Mouse (Mus musculus) myocyte (in vitro differentiated cells): ENCODE data around the gene Gpr180. TPM values are rescaled to one million over a fixed set of nuclear protein-coding genes. Genes with fewer than 3 reads are reported as not detected.

ENCODE experiments used
- H3K27me3 ChIP-seq: one replicate; pipeline ENCODE4 v1.6.1; 2011; ENCODE audit not compliant: control insufficient read depth, insufficient read depth, insufficient read length
- H3K36me3 ChIP-seq: one replicate; pipeline ENCODE4 v1.6.1; 2011; ENCODE audit not compliant: control insufficient read depth, insufficient read depth
- H3K4me2 ChIP-seq: one replicate; pipeline ENCODE4 v1.6.1; 2011; ENCODE audit warnings: low read depth, control low read depth
- H3K4me3 ChIP-seq: one replicate; pipeline ENCODE4 v1.5.1; 2011; ENCODE audit warnings: mild to moderate bottlenecking, control low read depth, moderate library complexity
- H3K79me2 ChIP-seq: one replicate; pipeline ENCODE4 v1.6.1; 2011; ENCODE audit not compliant: control insufficient read depth, insufficient read depth
- H3ac ChIP-seq: one replicate; pipeline ENCODE4 v1.6.1; 2011; ENCODE audit not compliant: control insufficient read depth, insufficient read length
- CEBPB ChIP-seq: IDR thresholded peaks from 2 replicates; pipeline ENCODE4 v1.6.1; 2011; ENCODE audit warnings: mild to moderate bottlenecking, moderate library complexity; ENCODE audit not compliant: poor library complexity, insufficient read depth, severe bottlenecking
- E2F4 ChIP-seq: IDR thresholded peaks from one replicate; pipeline ENCODE4 v1.6.1; 2011; ENCODE audit warnings: mild to moderate bottlenecking, control low read depth, moderate library complexity; ENCODE audit not compliant: insufficient read depth
- MAX ChIP-seq: IDR thresholded peaks from one replicate; pipeline ENCODE4 v1.6.1; 2011; ENCODE audit warnings: low read depth, mild to moderate bottlenecking, control low read depth
- MYOD1 ChIP-seq, 3 experiments: IDR thresholded peaks; one replicate each; pipeline ENCODE4 v1.6.1; 2011; ENCODE audit warnings: control low read depth in 2 of 3, low read depth in 2 of 3, mild to moderate bottlenecking in 2 of 3, moderate library complexity in 1 of 3; ENCODE audit not compliant: insufficient read length in 2 of 3, control insufficient read depth in 1 of 3
- MYOG ChIP-seq, 3 experiments: IDR thresholded peaks; one replicate each; pipeline ENCODE4 v1.6.1; 2011; ENCODE audit warnings: control low read depth in 2 of 3, low read depth in 2 of 3, mild to moderate bottlenecking in 2 of 3; ENCODE audit not compliant: insufficient read length in 2 of 3, control insufficient read depth in 1 of 3, insufficient read depth in 1 of 3
- POLR2A ChIP-seq: IDR thresholded peaks from one replicate; pipeline ENCODE4 v1.6.1; 2011; ENCODE audit warnings: low read depth, mild to moderate bottlenecking, control low read depth, moderate library complexity; ENCODE audit not compliant: insufficient read length
- POLR2AphosphoS2 ChIP-seq: IDR thresholded peaks from one replicate; pipeline ENCODE4 v1.6.1; 2011; ENCODE audit warnings: low read depth, control low read depth; ENCODE audit not compliant: insufficient read length
- REST ChIP-seq: IDR thresholded peaks from one replicate; pipeline ENCODE4 v1.6.1; 2011; ENCODE audit warnings: mild to moderate bottlenecking, control low read depth, moderate library complexity; ENCODE audit not compliant: insufficient read depth, insufficient read length
- SRF ChIP-seq: IDR thresholded peaks from one replicate; pipeline ENCODE4 v1.6.1; 2011; ENCODE audit warnings: low read depth; ENCODE audit not compliant: control insufficient read depth, insufficient read length
- TCF12 ChIP-seq: IDR thresholded peaks from one replicate; pipeline ENCODE4 v1.6.1; 2011; ENCODE audit warnings: mild to moderate bottlenecking, control low read depth; ENCODE audit not compliant: poor library complexity, insufficient read depth, severe bottlenecking
- TCF3 ChIP-seq: IDR thresholded peaks from one replicate; pipeline ENCODE4 v1.6.1; 2011; ENCODE audit warnings: low read depth, control low read depth; ENCODE audit not compliant: insufficient read length
- USF1 ChIP-seq: IDR thresholded peaks from one replicate; pipeline ENCODE4 v1.6.1; 2011; ENCODE audit warnings: low read depth, mild to moderate bottlenecking, control low read depth, moderate library complexity
- polyA plus RNA-seq: library from polyadenylated mRNA; unstranded; fragments of >200 nt; fragmentation: generic; extraction: Trizol; gene quantifications from one replicate; pipeline ENCODE4 v1.2.1, GENCODE M21; 2012; ENCODE audit warnings: missing spikeins

Gene Gpr180
- polyA plus RNA-seq, result 15.8 TPM

GRCm38 (mm10) chr14:118136744-118137452 lies at the start of gene Gpr180:
Gene Gpr180, plus strand, starts transcription at chr14:118137158.
- TF ChIP-seq MAX (peak; percentile 3), MYOG (IDR thresholded peaks at IDR 0.05; ENCODE audit: control insufficient read depth in 1 of 3, insufficient read depth in 1 of 3, insufficient read length in 2 of 3, low read depth in 2 of 3) (peak in 2 of 3 experiments; percentile 35 to 57), POLR2A (peak; percentile 85), USF1 (no peak), SRF (no peak), MYOD1 (IDR thresholded peaks at IDR 0.05; ENCODE audit: control insufficient read depth in 1 of 3, insufficient read length in 2 of 3, low read depth in 2 of 3) (peak in 1 of 3 experiments; percentile 41), REST (no peak), POLR2AphosphoS2 (peak; percentile 80), CEBPB (no peak), TCF3 (no peak), TCF12 (no peak), E2F4 (peak; percentile 36)
- Histone ChIP-seq H3K36me3 (no peaks in the 10 kb centered on the region), H3K79me2 (peaks cover 5% of the 10 kb centered on the region), H3K27me3 (no peaks in the 10 kb centered on the region), H3K4me3 (peak within 1 kb of the TSS; percentile 36), H3K4me2 (peak within 1 kb of the TSS; percentile 93), H3ac (peak within 1 kb of the TSS; percentile 89)

- H3K36me3 ChIP-seq, result no peaks in the 10 kb centered on the region
- H3K4me3 ChIP-seq, result peak overlapping the region; percentile 83
- H3K4me2 ChIP-seq, result peak overlapping the region; percentile 88
- peaks cover 4% of the 10 kb centered on the region for H3K27me3 ChIP-seq
- H3K79me2 ChIP-seq, result no peaks in the 10 kb centered on the region
- no peak for TF ChIP-seq USF1
- TF ChIP-seq REST, result no peak
- no peak for TF ChIP-seq POLR2A
- no peak for TF ChIP-seq MYOG (IDR thresholded peaks at IDR 0.05; ENCODE audit: control insufficient read depth in 1 of 3, insufficient read depth in 1 of 3, insufficient read length in 2 of 3, low read depth in 2 of 3)
- TF ChIP-seq E2F4, result no peak
- H3ac ChIP-seq, result no peak overlapping the region
Measured at GRCm38 (mm10) chr14:118088437-118089207, 48.3 kb upstream of the Gpr180 start.

GRCm38 (mm10) chr14:118089215-118089805 lies 47.6 kb upstream of the Gpr180 start:
- Histone ChIP-seq H3K36me3 (no peaks in the 10 kb centered on the region), H3ac (peak overlapping the region; percentile 16), H3K4me3 (peak overlapping the region; percentile 83), H3K79me2 (no peaks in the 10 kb centered on the region), H3K4me2 (peak overlapping the region; percentile 88), H3K27me3 (no peaks in the 10 kb centered on the region)
- TF ChIP-seq POLR2A, result peak; percentile 38
- no peak for TF ChIP-seq MAX
- TF ChIP-seq CEBPB, result no peak
- no peak for TF ChIP-seq POLR2AphosphoS2
- TF ChIP-seq E2F4, result no peak
- TF ChIP-seq TCF12, result no peak

- Histone ChIP-seq H3ac (peak overlapping the region; percentile 16), H3K36me3 (no peaks in the 10 kb centered on the region), H3K79me2 (no peaks in the 10 kb centered on the region), H3K4me2 (peak overlapping the region; percentile 88), H3K4me3 (peak overlapping the region; percentile 83), H3K27me3 (no peaks in the 10 kb centered on the region)
- TF ChIP-seq SRF, result no peak
- TF ChIP-seq TCF12, result no peak
- TF ChIP-seq USF1, result no peak
- no peak for TF ChIP-seq MYOG (IDR thresholded peaks at IDR 0.05; ENCODE audit: control insufficient read depth in 1 of 3, insufficient read depth in 1 of 3, insufficient read length in 2 of 3, low read depth in 2 of 3)
- no peak for TF ChIP-seq E2F4
- TF ChIP-seq TCF3, result no peak
- no peak for TF ChIP-seq REST
- TF ChIP-seq CEBPB, result no peak
- TF ChIP-seq MAX, result no peak
- no peak for TF ChIP-seq POLR2AphosphoS2
- no peak for TF ChIP-seq MYOD1 (IDR thresholded peaks at IDR 0.05; ENCODE audit: control insufficient read depth in 1 of 3, insufficient read length in 2 of 3, low read depth in 2 of 3)
- no peak for TF ChIP-seq POLR2A
Measured at GRCm38 (mm10) chr14:118089806-118090392, 47.1 kb upstream of the Gpr180 start.
